Mouse (Mus musculus): ENCODE data around the gene Olfr622. TPM values are rescaled to one million over a fixed set of nuclear protein-coding genes. Genes with fewer than 3 reads are reported as not detected.

The Olfr622 gene
- polyA plus RNA-seq (2012; rRNA removed): not detected in 2 replicates

DNA sequence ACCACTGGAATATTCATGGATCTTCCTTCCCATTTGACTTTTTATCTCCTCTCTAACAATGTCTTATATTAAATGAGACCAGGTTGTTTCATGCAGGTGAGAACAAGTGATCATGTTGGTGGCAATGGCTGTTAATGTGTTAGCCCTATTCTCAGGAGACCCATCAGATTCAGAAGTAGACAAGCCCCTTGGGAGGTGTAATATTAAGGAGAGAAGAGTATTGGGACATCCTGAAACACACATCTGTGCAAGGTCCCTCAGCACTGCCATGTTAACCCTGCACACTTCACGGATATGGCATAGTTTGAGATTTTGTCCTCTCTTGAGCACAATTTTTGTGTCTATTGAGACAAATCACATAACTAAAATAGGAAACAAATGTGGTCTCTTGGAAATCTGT is at the start of gene Olfr622:
Gene Olfr622, minus strand, starts transcription at position 101 of the 400 bp plus-strand sequence.
- TF ChIP-seq POLR2A (IDR thresholded peaks at IDR 0.05; ENCODE audit: borderline replicate concordance, extremely low read depth, low read depth, low read length) (no peak), CTCF (IDR thresholded peaks at IDR 0.05; ENCODE audit: insufficient read depth, low read length) (no peak)
- no peak within 1 kb of the TSS for H3K4me3 ChIP-seq (replicated peaks; ENCODE audit: extremely low read depth, low read depth, low read length)

DNA sequence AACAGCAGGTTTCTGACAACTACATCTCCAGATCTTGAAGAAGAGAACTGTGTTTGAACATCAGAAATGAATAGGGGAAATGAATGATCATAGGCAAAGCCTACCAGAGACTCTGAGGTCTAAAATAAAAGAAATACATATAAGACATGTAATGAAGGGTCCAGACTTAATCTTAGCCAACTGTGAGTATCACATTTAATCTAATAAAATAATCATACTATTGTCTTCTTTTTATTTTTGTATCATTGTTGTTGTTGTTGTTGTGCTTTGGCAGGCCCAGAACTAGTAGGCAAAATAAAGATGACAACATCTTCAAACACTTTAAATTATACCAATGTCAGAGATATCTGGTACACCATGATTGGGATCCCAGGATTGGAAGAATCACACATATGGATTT is 39.9 kb upstream of the Olfr622 start, which contains the start of gene Olfr625-ps1:
Gene Olfr625-ps1, plus strand, starts transcription at position 301 of the 400 bp plus-strand sequence.
- Histone ChIP-seq H3K4me3 (replicated peaks; ENCODE audit: extremely low read depth, low read depth, low read length) (no peak within 1 kb of the TSS), H3K4me1 (ENCODE audit: control insufficient read depth, insufficient read depth, low read length) (no peaks in the 10 kb centered on the region)
- TF ChIP-seq CTCF (IDR thresholded peaks at IDR 0.05; ENCODE audit: insufficient read depth, low read length) (no peak), POLR2A (IDR thresholded peaks at IDR 0.05; ENCODE audit: borderline replicate concordance, extremely low read depth, low read depth, low read length) (no peak)
- no peak for DNase-seq

More for the DNA sequence above, at the start of gene Olfr622:
- WGBS: 57% methylated on average over 1 of the region's 1 CpGs
- H3K4me1 ChIP-seq (ENCODE audit: control insufficient read depth, insufficient read depth, low read length): no peaks in the 10 kb centered on the region
- no peak for DNase-seq

DNA sequence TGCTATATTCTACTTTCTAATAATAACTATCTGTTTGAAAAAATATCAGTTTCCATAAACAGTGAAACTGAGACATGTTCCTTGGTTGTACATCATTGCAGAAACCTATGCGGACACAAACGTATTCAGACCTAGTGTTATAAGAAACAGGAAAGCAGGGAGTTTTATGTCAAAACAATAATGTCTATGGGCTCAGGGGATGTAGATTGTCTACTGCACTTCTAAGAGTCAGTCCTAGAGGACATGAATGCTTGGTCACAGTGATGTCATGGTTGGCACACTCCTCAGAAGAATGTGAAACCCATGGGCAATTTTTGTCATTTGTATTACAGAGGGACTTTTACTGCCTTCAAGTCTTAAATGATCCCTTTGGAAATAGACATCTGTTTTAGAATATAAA is 28.6 kb upstream of the Olfr622 start, which contains the start of gene Olfr624:
Gene Olfr624, minus strand, starts transcription at position 101 of the 400 bp plus-strand sequence.
- DNase-seq: no peak
- H3K4me3 ChIP-seq (replicated peaks; ENCODE audit: extremely low read depth, low read depth, low read length): no peak within 1 kb of the TSS
- H3K4me1 ChIP-seq (ENCODE audit: control insufficient read depth, insufficient read depth, low read length): no peaks in the 10 kb centered on the region
- 88% methylated on average over 2 of the region's 2 CpGs for WGBS
- no peak for TF ChIP-seq CTCF (IDR thresholded peaks at IDR 0.05; ENCODE audit: insufficient read depth, low read length)
- no peak for TF ChIP-seq POLR2A (IDR thresholded peaks at IDR 0.05; ENCODE audit: borderline replicate concordance, extremely low read depth, low read depth, low read length)

DNA sequence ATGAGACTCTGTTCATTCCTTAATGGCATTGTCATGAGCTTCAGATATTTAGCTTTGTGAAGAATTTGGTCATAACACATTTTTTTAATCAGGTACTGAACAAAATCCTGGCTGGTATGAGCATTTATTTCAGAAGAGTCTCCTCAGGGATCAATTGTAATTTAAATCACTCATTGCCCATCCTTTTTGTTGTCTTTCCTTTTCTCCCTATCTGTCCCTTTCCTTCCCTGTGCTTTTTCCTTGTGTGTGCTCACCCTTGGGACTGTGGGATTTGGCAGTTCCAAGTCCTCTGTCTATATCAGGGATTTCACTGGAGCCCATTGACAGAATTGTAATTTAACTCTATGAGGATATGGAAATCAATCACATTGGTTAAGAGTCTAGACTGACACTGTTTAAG is 21.1 kb upstream of the Olfr622 start, which contains the start of gene Olfr623:
Gene Olfr623, minus strand, starts transcription at position 101 of the 400 bp plus-strand sequence.
- Histone ChIP-seq H3K4me1 (ENCODE audit: control insufficient read depth, insufficient read depth, low read length) (no peaks in the 10 kb centered on the region), H3K4me3 (replicated peaks; ENCODE audit: extremely low read depth, low read depth, low read length) (no peak within 1 kb of the TSS)
- DNase-seq: no peak
- TF ChIP-seq CTCF (IDR thresholded peaks at IDR 0.05; ENCODE audit: insufficient read depth, low read length): no peak
- TF ChIP-seq POLR2A (IDR thresholded peaks at IDR 0.05; ENCODE audit: borderline replicate concordance, extremely low read depth, low read depth, low read length): no peak

DNA sequence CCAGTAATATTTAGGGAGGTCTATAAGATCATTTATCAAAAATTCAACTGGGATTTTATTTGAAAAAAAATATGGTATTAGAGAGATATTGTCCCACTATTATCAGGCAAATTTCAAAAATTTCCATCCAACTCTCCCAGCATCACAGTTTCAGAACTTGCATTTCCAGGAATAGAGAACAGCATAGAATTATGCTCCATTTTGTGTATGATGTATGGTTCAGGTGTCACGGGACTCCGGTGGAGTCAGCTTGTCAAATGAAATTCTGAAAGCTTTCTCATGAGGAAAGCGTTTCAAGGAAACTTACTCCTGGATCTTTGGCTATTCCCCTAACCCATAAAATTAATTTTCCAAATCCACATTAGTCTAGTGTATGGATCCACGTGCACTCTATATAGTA is 1.6 kb upstream of the Olfr622 start:
- DNase-seq: no peak
- no peak overlapping the region for H3K4me3 ChIP-seq (replicated peaks; ENCODE audit: extremely low read depth, low read depth, low read length)
- WGBS: 81% methylated on average over 4 of the region's 4 CpGs
- H3K4me1 ChIP-seq (ENCODE audit: control insufficient read depth, insufficient read depth, low read length): no peaks in the 10 kb centered on the region
- TF ChIP-seq POLR2A (IDR thresholded peaks at IDR 0.05; ENCODE audit: borderline replicate concordance, extremely low read depth, low read depth, low read length) (no peak), CTCF (IDR thresholded peaks at IDR 0.05; ENCODE audit: insufficient read depth, low read length) (no peak)

DNA sequence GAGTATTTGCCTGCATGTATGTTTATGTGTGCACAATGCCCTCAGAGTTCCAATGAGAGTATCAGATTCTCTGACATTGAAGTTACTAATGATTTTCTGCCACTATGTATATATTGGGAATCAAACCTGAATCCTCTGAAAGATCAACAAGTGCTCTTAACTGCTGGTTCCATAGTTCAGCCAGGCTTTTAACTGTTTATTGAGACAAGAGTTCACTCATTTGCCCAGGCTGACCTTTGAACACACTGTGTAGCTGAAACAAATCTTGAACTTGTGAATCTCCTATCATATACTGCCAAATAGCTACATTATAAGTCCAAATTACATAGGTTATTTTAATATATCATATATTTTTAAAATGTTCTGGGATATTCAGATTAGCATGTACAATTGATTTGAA is 5.7 kb downstream of the Olfr622 start:
- no peak for TF ChIP-seq CTCF (IDR thresholded peaks at IDR 0.05; ENCODE audit: insufficient read depth, low read length)
- no peak for TF ChIP-seq POLR2A (IDR thresholded peaks at IDR 0.05; ENCODE audit: borderline replicate concordance, extremely low read depth, low read depth, low read length)
- H3K4me3 ChIP-seq (replicated peaks; ENCODE audit: extremely low read depth, low read depth, low read length): no peak overlapping the region
- DNase-seq: no peak

DNA sequence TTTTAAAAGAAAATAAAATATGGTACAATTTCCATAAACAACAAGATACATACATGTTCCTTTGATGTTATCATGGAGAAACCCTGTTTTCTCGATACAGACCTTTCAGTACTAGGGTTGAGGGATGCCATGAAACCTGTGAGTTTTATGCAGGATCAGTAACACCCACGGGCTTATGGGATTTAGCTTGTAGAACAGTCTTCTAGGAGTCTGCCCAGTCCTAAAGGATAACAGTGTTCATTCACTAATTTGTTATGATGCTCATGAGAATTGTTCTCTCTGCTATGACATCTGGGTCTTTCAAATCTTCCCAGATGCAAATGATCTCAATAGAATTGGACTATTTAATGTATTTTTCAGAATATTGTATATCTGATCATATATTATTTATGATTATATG is 30.1 kb downstream of the Olfr622 start, which contains the start of gene Olfr620:
Gene Olfr620, minus strand, starts transcription at position 101 of the 400 bp plus-strand sequence.
- TF ChIP-seq POLR2A (IDR thresholded peaks at IDR 0.05; ENCODE audit: borderline replicate concordance, extremely low read depth, low read depth, low read length) (no peak), CTCF (IDR thresholded peaks at IDR 0.05; ENCODE audit: insufficient read depth, low read length) (no peak)
- 52% methylated on average over 2 of the region's 2 CpGs for WGBS
- Histone ChIP-seq H3K4me1 (ENCODE audit: control insufficient read depth, insufficient read depth, low read length) (no peaks in the 10 kb centered on the region), H3K4me3 (replicated peaks; ENCODE audit: extremely low read depth, low read depth, low read length) (no peak within 1 kb of the TSS)
- no peak for DNase-seq

More for the DNA sequence above, 5.7 kb downstream of the Olfr622 start:
- H3K4me1 ChIP-seq (ENCODE audit: control insufficient read depth, insufficient read depth, low read length): no peaks in the 10 kb centered on the region

DNA sequence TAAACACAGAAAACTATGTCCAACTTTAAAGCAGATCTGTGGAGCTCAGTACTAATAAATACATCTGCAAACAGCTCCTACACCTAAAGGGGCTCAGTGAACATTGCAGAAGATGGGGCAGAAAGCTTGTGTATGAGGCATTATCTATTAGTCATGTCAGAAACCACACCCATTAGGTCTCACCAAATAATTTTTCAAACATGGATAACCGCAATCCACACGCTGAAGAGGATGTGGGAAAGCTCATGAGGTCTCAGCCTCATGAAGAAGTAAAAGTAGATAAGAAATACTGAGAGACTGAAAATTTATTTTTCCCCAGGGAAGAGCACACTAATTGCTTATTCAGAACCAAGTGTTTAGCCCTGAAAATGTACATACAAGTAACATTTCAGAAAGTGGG is 35.1 kb downstream of the Olfr622 start:
- Histone ChIP-seq H3K4me1 (ENCODE audit: control insufficient read depth, insufficient read depth, low read length) (no peaks in the 10 kb centered on the region), H3K4me3 (replicated peaks; ENCODE audit: extremely low read depth, low read depth, low read length) (no peak overlapping the region)
- DNase-seq: no peak
- 67% methylated on average over 2 of the region's 2 CpGs for WGBS
- TF ChIP-seq CTCF (IDR thresholded peaks at IDR 0.05; ENCODE audit: insufficient read depth, low read length) (no peak), POLR2A (IDR thresholded peaks at IDR 0.05; ENCODE audit: borderline replicate concordance, extremely low read depth, low read depth, low read length) (no peak)

DNA sequence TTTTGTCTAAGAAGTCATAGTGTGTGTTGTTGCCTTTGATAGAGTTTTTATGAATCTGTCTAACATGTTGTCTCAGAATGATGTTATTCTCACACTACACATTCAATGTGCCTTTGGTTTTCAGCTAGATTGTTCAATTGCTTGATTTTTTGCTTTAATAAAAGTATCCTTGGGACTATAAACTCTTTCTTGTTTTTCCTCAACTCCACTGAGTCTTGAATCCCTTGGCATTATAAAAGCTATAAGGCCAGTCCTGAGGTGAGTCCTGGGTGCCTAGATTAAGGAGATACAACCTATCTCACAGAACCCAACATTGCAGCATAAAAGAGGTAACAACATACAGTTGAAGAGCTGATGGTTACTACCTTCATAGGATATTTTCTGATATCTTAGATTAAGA is 42.2 kb downstream of the Olfr622 start, which contains the start of gene Olfr619:
Gene Olfr619, plus strand, starts transcription at position 301 of the 400 bp plus-strand sequence.
- Histone ChIP-seq H3K4me3 (replicated peaks; ENCODE audit: extremely low read depth, low read depth, low read length) (no peak within 1 kb of the TSS), H3K4me1 (ENCODE audit: control insufficient read depth, insufficient read depth, low read length) (no peaks in the 10 kb centered on the region)
- no peak for DNase-seq
- no peak for TF ChIP-seq CTCF (IDR thresholded peaks at IDR 0.05; ENCODE audit: insufficient read depth, low read length)
- no peak for TF ChIP-seq POLR2A (IDR thresholded peaks at IDR 0.05; ENCODE audit: borderline replicate concordance, extremely low read depth, low read depth, low read length)

DNA sequence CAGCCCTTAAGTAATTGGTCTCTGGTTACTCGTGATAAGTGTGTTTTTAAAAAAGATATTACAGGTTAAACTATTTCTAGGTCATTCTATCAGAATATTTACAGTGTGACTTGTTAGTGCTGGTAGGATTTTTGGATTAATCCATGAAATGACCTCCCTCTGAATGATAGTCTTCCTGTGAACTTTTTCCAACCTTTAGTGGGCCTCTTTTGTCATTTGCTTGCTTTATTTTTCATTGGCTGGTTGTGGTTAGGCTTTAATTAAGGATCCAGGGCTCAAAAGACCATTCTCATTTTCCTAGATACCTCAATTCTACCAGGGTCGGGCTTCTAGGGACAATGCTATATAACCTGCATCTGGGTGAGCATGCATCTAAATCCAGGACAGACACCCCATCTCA is 52.7 kb downstream of the Olfr622 start, which contains the start of gene Olfr618:
Gene Olfr618, plus strand, starts transcription at position 301 of the 400 bp plus-strand sequence.
- no peak within 1 kb of the TSS for H3K4me3 ChIP-seq (replicated peaks; ENCODE audit: extremely low read depth, low read depth, low read length)
- no peak for DNase-seq
- WGBS: 50% methylated on average over 2 of the region's 2 CpGs
- TF ChIP-seq CTCF (IDR thresholded peaks at IDR 0.05; ENCODE audit: insufficient read depth, low read length): no peak
- TF ChIP-seq POLR2A (IDR thresholded peaks at IDR 0.05; ENCODE audit: borderline replicate concordance, extremely low read depth, low read depth, low read length): no peak
- H3K4me1 ChIP-seq (ENCODE audit: control insufficient read depth, insufficient read depth, low read length): no peaks in the 10 kb centered on the region

Other genes starting within 250 kb of the Olfr622 start
- gene Usp17lc, start 227.6 kb downstream of the Olfr622 start, polyA plus RNA-seq (2012; rRNA removed): not detected in 2 replicates
- not detected in 2 replicates for gene Olfr605, start 197.3 kb downstream of the Olfr622 start, polyA plus RNA-seq (2012; rRNA removed)
- not detected in 2 replicates for gene Olfr606, start 193.7 kb downstream of the Olfr622 start, polyA plus RNA-seq (2012; rRNA removed)
- not detected in 2 replicates for gene Olfr607, start 178.6 kb downstream of the Olfr622 start, polyA plus RNA-seq (2012; rRNA removed)
- gene Olfr608, start 172.8 kb downstream of the Olfr622 start, polyA plus RNA-seq (2012; rRNA removed): not detected in 2 replicates
- not detected in 2 replicates for gene Olfr609, start 144.6 kb downstream of the Olfr622 start, polyA plus RNA-seq (2012; rRNA removed)
- not detected in 2 replicates for gene Olfr610, start 130.6 kb downstream of the Olfr622 start, polyA plus RNA-seq (2012; rRNA removed)
- gene Olfr611, start 121.9 kb downstream of the Olfr622 start, polyA plus RNA-seq (2012; rRNA removed): not detected in 2 replicates
- not detected in 2 replicates for gene Olfr612, start 100.0 kb downstream of the Olfr622 start, polyA plus RNA-seq (2012; rRNA removed)
- gene Olfr613, start 94.6 kb downstream of the Olfr622 start, polyA plus RNA-seq (2012; rRNA removed): not detected in 2 replicates
- gene Olfr615, start 86.6 kb downstream of the Olfr622 start, polyA plus RNA-seq (2012; rRNA removed): not detected in 2 replicates
- gene Olfr616, start 73.6 kb downstream of the Olfr622 start, polyA plus RNA-seq (2012; rRNA removed): not detected in 2 replicates
- not detected in 2 replicates for gene Olfr617, start 69.6 kb downstream of the Olfr622 start, polyA plus RNA-seq (2012; rRNA removed)
- gene Olfr618, start 52.6 kb downstream of the Olfr622 start, polyA plus RNA-seq (2012; rRNA removed): not detected in 2 replicates
- gene Olfr619, start 42.1 kb downstream of the Olfr622 start, polyA plus RNA-seq (2012; rRNA removed): not detected in 2 replicates
- gene Olfr620, start 30.2 kb downstream of the Olfr622 start, polyA plus RNA-seq (2012; rRNA removed): not detected in 2 replicates
- not detected in 2 replicates for gene Olfr623, start 21.0 kb upstream of the Olfr622 start, polyA plus RNA-seq (2012; rRNA removed)
- gene Olfr624, start 28.5 kb upstream of the Olfr622 start, polyA plus RNA-seq (2012; rRNA removed): not detected in 2 replicates
- gene Olfr625-ps1, start 40.0 kb upstream of the Olfr622 start, polyA plus RNA-seq (2012; rRNA removed): not detected in 2 replicates
- gene Olfr243, start 72.0 kb upstream of the Olfr622 start, polyA plus RNA-seq (2012; rRNA removed): not detected in 2 replicates
- gene Olfr628, start 87.7 kb upstream of the Olfr622 start, polyA plus RNA-seq (2012; rRNA removed): not detected in 2 replicates
- gene Olfr629, start 102.2 kb upstream of the Olfr622 start, polyA plus RNA-seq (2012; rRNA removed): not detected in 2 replicates
- not detected in 2 replicates for gene Olfr630, start 114.6 kb upstream of the Olfr622 start, polyA plus RNA-seq (2012; rRNA removed)
- not detected in 2 replicates for gene Olfr69, start 128.9 kb upstream of the Olfr622 start, polyA plus RNA-seq (2012; rRNA removed)
- gene Olfr68, start 137.0 kb upstream of the Olfr622 start, polyA plus RNA-seq (2012; rRNA removed): not detected in 2 replicates
- gene Olfr67, start 149.1 kb upstream of the Olfr622 start, polyA plus RNA-seq (2012; rRNA removed): not detected in 2 replicates
- gene Hbb-bt, start 171.3 kb upstream of the Olfr622 start, polyA plus RNA-seq (2012; rRNA removed): 1,037 and 2,074 TPM in 2 replicates
- 9,354 and 20,945 TPM in 2 replicates for gene Hbb-bs, start 185.4 kb upstream of the Olfr622 start, polyA plus RNA-seq (2012; rRNA removed)
- not detected in 2 replicates for gene Hbb-bh2, start 197.8 kb upstream of the Olfr622 start, polyA plus RNA-seq (2012; rRNA removed)
- not detected in 2 replicates for gene Hbb-bh1, start 200.5 kb upstream of the Olfr622 start, polyA plus RNA-seq (2012; rRNA removed)
- 0.37 TPM in 1 of 2 replicates, not detected in the other for gene Hbb-y, start 210.5 kb upstream of the Olfr622 start, polyA plus RNA-seq (2012; rRNA removed)
- gene Olfr66, start 243.6 kb upstream of the Olfr622 start, polyA plus RNA-seq (2012; rRNA removed): not detected in 2 replicates